ENCODE assay signal across 22 mouse cellular contexts in genomic region chr6:28866206-28866605, GRCm38 (mm10). TPM values are rescaled to one million over a fixed set of nuclear protein-coding genes. Genes with fewer than 3 reads are reported as not detected.
"Had no signal": no experiment of that assay in that cellular context is flagged by ENCODE, and none has a peak within 500 bp of the region (broad histone marks: within the 10 kb centered on the region; RNA-seq: fewer than 3 reads in every experiment).

No protein-coding gene starts in this region.

- H3K36me3 ChIP-seq: liver, embryonic 13.5 days; liver, embryonic 15.5 days; lung, embryonic 15.5 days; midbrain, embryonic 12.5 days; neural tube, embryonic 12.5 days had no signal

- DNase-seq: liver, embryonic 13.5 days; liver, postnatal 0 days; lung, adult 2 months; lung, postnatal 14 days; lung, postnatal 36 days; midbrain, embryonic 14.5 days; right cerebral cortex, postnatal 25 days; right cerebral cortex, postnatal 4 days; thymus, adult 2 months; thymus, postnatal 25 days; thymus, postnatal 4 days had no signal

- H3K4me1 ChIP-seq: liver, embryonic 15.5 days had no signal

- H3K4me2 ChIP-seq: liver, embryonic 11.5 days; liver, embryonic 13.5 days; liver, embryonic 15.5 days; lung, embryonic 15.5 days; midbrain, embryonic 12.5 days; neural tube, embryonic 12.5 days had no signal

- ATAC-seq: liver, postnatal 0 days; lung, postnatal 0 days; midbrain, embryonic 16.5 days had no signal

- H3K27me3 ChIP-seq: liver, embryonic 13.5 days; liver, embryonic 15.5 days; lung, embryonic 15.5 days; megakaryocyte, embryonic 14.5 days; midbrain, embryonic 12.5 days; neural tube, embryonic 12.5 days had no signal

- H3K27ac ChIP-seq: liver, embryonic 13.5 days; liver, embryonic 15.5 days; lung, embryonic 15.5 days; macrophage; midbrain, embryonic 12.5 days had no signal

- H3K9me3 ChIP-seq: liver, embryonic 13.5 days; liver, embryonic 15.5 days; lung, embryonic 15.5 days; megakaryocyte, embryonic 14.5 days; midbrain, embryonic 12.5 days; neural tube, embryonic 12.5 days had no signal

- H3K9ac ChIP-seq: liver, embryonic 13.5 days; liver, embryonic 15.5 days; liver, postnatal 0 days; lung, embryonic 15.5 days; midbrain, embryonic 12.5 days; neural tube, embryonic 12.5 days had no signal

- H3K4me3 ChIP-seq: liver, embryonic 13.5 days; liver, embryonic 15.5 days; lung, embryonic 15.5 days; megakaryocyte, embryonic 14.5 days; midbrain, embryonic 12.5 days; neural tube, embryonic 12.5 days had no signal

RNA-seq across cellular contexts. Expression of gene Lrrc4, which starts 34.7 kb away (rescaled TPM):
- total RNA-seq: megakaryocyte progenitor cell, adult 5-6 weeks; neutrophil, adult 5-6 weeks had no signal
